Comparison of ENCODE assay signal across 21 mouse cellular contexts in genomic region chr13:3748859-3749258, GRCm38 (mm10). TPM values are rescaled to one million over a fixed set of nuclear protein-coding genes. Genes with fewer than 3 reads are reported as not detected.
DNase-seq lines count a peak whose midpoint lies in the region; ATAC-seq and TF ChIP-seq lines count a peak whose summit lies in the region.
"Had no signal": no experiment of that assay in that cellular context is flagged by ENCODE, and none has a peak within 500 bp of the region (broad histone marks: within the 10 kb centered on the region; RNA-seq: fewer than 3 reads in every experiment).

No protein-coding gene starts in this region.

- TF ChIP-seq POLR2A in lung, adult 2 months (IDR thresholded peaks at IDR 0.05; ENCODE audit: borderline replicate concordance, extremely low read depth, low read depth, low read length): no peak

- no peak overlapping the region for H3K4me3 ChIP-seq in forebrain, embryonic 11.5 days (ENCODE audit: low read depth, low read length)
- H3K4me3 ChIP-seq in forebrain, embryonic 12.5 days (replicated peaks): no peak overlapping the region
- no peak overlapping the region for H3K4me3 ChIP-seq in limb, embryonic 13.5 days
- no peak overlapping the region for H3K4me3 ChIP-seq in limb, embryonic 10.5 days
- H3K4me3 ChIP-seq in embryonic facial prominence, embryonic 15.5 days (replicated peaks): no peak overlapping the region
- no peak overlapping the region for H3K4me3 ChIP-seq in lung, adult 2 months (replicated peaks; ENCODE audit: extremely low read depth, low read depth, low read length)
- H3K4me3 ChIP-seq: embryonic facial prominence, embryonic 13.5 days; erythroblast, embryonic 14.5 days; forebrain, embryonic 10.5 days; heart, embryonic 12.5 days; hindbrain, embryonic 15.5 days had no signal

- H3K9ac ChIP-seq in forebrain, embryonic 11.5 days (ENCODE audit: low read length): no peak overlapping the region
- no peak overlapping the region for H3K9ac ChIP-seq in forebrain, embryonic 12.5 days
- no peak overlapping the region for H3K9ac ChIP-seq in limb, embryonic 13.5 days
- no peak overlapping the region for H3K9ac ChIP-seq in embryonic facial prominence, embryonic 15.5 days
- H3K9ac ChIP-seq: embryonic facial prominence, embryonic 13.5 days; heart, embryonic 12.5 days; hindbrain, embryonic 15.5 days had no signal

- DNase-seq in forebrain, embryonic 11.5 days (ENCODE audit: low spot score): peak; percentile 37
- DNase-seq in limb, embryonic 10.5 days (ENCODE audit: low spot score): no peak
- no peak for DNase-seq in kidney, postnatal 25 days
- DNase-seq in lung, adult 2 months: no peak
- DNase-seq: adrenal gland, adult 2 months; adrenal gland, postnatal 25 days; cerebellum, adult 18-20 months; cerebellum, postnatal 14 days; heart, postnatal 36 days; kidney, adult 2 months had no signal

- WGBS in forebrain, embryonic 11.5 days: 73% methylated on average over 5 of the region's 5 CpGs
- 81% methylated on average over 5 of the region's 5 CpGs for WGBS in forebrain, embryonic 12.5 days
- 36% methylated on average over 5 of the region's 5 CpGs for WGBS in limb, embryonic 13.5 days
- 58% methylated on average over 5 of the region's 5 CpGs for WGBS in limb, embryonic 10.5 days
- 42% methylated on average over 5 of the region's 5 CpGs for WGBS in embryonic facial prominence, embryonic 15.5 days
- WGBS in lung, adult 2 months: 96% methylated on average over 5 of the region's 5 CpGs

- H3K27me3 ChIP-seq in forebrain, embryonic 11.5 days (ENCODE audit: control insufficient read depth, insufficient read depth, low read length): no peaks in the 10 kb centered on the region
- no peaks in the 10 kb centered on the region for H3K27me3 ChIP-seq in forebrain, embryonic 12.5 days
- no peaks in the 10 kb centered on the region for H3K27me3 ChIP-seq in limb, embryonic 13.5 days
- no peaks in the 10 kb centered on the region for H3K27me3 ChIP-seq in limb, embryonic 10.5 days (ENCODE audit: low read depth, poor library complexity, severe bottlenecking)
- no peaks in the 10 kb centered on the region for H3K27me3 ChIP-seq in embryonic facial prominence, embryonic 15.5 days
- H3K27me3 ChIP-seq: embryonic facial prominence, embryonic 13.5 days; heart, embryonic 12.5 days; hindbrain, embryonic 15.5 days had no signal

- no peak for TF ChIP-seq CTCF in lung, adult 2 months (IDR thresholded peaks at IDR 0.05; ENCODE audit: insufficient read depth, low read length)

- H3K4me1 ChIP-seq in forebrain, embryonic 11.5 days (replicated peaks; ENCODE audit: control insufficient read depth, insufficient read depth, low read length): no peaks in the 10 kb centered on the region
- peaks cover 7% of the 10 kb centered on the region; the same call in 1 of the 2 replicates for H3K4me1 ChIP-seq in forebrain, embryonic 12.5 days
- H3K4me1 ChIP-seq in limb, embryonic 13.5 days: peaks cover 31% of the 10 kb centered on the region
- peaks cover 23% of the 10 kb centered on the region for H3K4me1 ChIP-seq in limb, embryonic 10.5 days
- H3K4me1 ChIP-seq in embryonic facial prominence, embryonic 15.5 days: peaks cover 36% of the 10 kb centered on the region
- peaks cover 15% of the 10 kb centered on the region for H3K4me1 ChIP-seq in lung, adult 2 months (ENCODE audit: control insufficient read depth, insufficient read depth, low read length)
- H3K4me1 ChIP-seq: hindbrain, embryonic 15.5 days had no signal

- no peak for ATAC-seq in forebrain, embryonic 11.5 days (replicated peaks; ENCODE audit: low FRiP score)
- ATAC-seq in forebrain, embryonic 12.5 days (ENCODE audit: low FRiP score): no peak
- no peak for ATAC-seq in limb, embryonic 13.5 days (ENCODE audit: low FRiP score, low read depth)
- ATAC-seq in embryonic facial prominence, embryonic 15.5 days (ENCODE audit: insufficient number of reproducible peaks, low FRiP score, low TSS enrichment, low read depth): peak; percentile 16; the same call in 1 of the 2 replicates
- ATAC-seq: forebrain, embryonic 16.5 days had no signal

- no peak overlapping the region for H3K27ac ChIP-seq in forebrain, embryonic 11.5 days (ENCODE audit: low read depth, low read length)
- H3K27ac ChIP-seq in forebrain, embryonic 12.5 days: no peak overlapping the region
- H3K27ac ChIP-seq in limb, embryonic 13.5 days: peak overlapping the region; percentile 7; the same call in 1 of the 2 replicates
- no peak overlapping the region for H3K27ac ChIP-seq in limb, embryonic 10.5 days
- no peak overlapping the region for H3K27ac ChIP-seq in embryonic facial prominence, embryonic 15.5 days (replicated peaks)
- H3K27ac ChIP-seq: embryonic facial prominence, embryonic 13.5 days; forebrain, embryonic 10.5 days; hindbrain, embryonic 15.5 days had no signal

- no peaks in the 10 kb centered on the region for H3K36me3 ChIP-seq in forebrain, embryonic 11.5 days (ENCODE audit: control insufficient read depth, insufficient read depth, low read length)
- H3K36me3 ChIP-seq in forebrain, embryonic 12.5 days (replicated peaks): no peaks in the 10 kb centered on the region
- H3K36me3 ChIP-seq in limb, embryonic 13.5 days: no peaks in the 10 kb centered on the region
- no peaks in the 10 kb centered on the region for H3K36me3 ChIP-seq in limb, embryonic 10.5 days
- no peaks in the 10 kb centered on the region for H3K36me3 ChIP-seq in embryonic facial prominence, embryonic 15.5 days
- H3K36me3 ChIP-seq: embryonic facial prominence, embryonic 13.5 days; forebrain, embryonic 10.5 days; heart, embryonic 12.5 days; hindbrain, embryonic 15.5 days had no signal

- H3K9me3 ChIP-seq in forebrain, embryonic 11.5 days (ENCODE audit: control insufficient read depth, low read length): no peaks in the 10 kb centered on the region
- no peaks in the 10 kb centered on the region for H3K9me3 ChIP-seq in forebrain, embryonic 12.5 days
- H3K9me3 ChIP-seq in limb, embryonic 13.5 days: no peaks in the 10 kb centered on the region
- H3K9me3 ChIP-seq in limb, embryonic 10.5 days (replicated peaks): no peaks in the 10 kb centered on the region
- no peaks in the 10 kb centered on the region for H3K9me3 ChIP-seq in embryonic facial prominence, embryonic 15.5 days (replicated peaks)
- H3K9me3 ChIP-seq: embryonic facial prominence, embryonic 13.5 days; forebrain, embryonic 10.5 days; heart, embryonic 12.5 days; hindbrain, embryonic 15.5 days had no signal

- H3K4me2 ChIP-seq in forebrain, embryonic 11.5 days (ENCODE audit: low read depth, low read length, severe bottlenecking): no peak overlapping the region
- H3K4me2 ChIP-seq in forebrain, embryonic 12.5 days: no peak overlapping the region
- no peak overlapping the region for H3K4me2 ChIP-seq in limb, embryonic 13.5 days (replicated peaks)
- no peak overlapping the region for H3K4me2 ChIP-seq in embryonic facial prominence, embryonic 15.5 days (replicated peaks)
- H3K4me2 ChIP-seq: embryonic facial prominence, embryonic 13.5 days; heart, embryonic 12.5 days; hindbrain, embryonic 15.5 days had no signal

RNA-seq across cellular contexts. Expression of gene Calml3, which starts 55.3 kb away (rescaled TPM):
- polyA plus RNA-seq in forebrain, embryonic 11.5 days (2014; fragmentation: Nextera tagmentation; extraction: Ambion mirVana): not detected in 2 replicates
- polyA plus RNA-seq in forebrain, embryonic 12.5 days (2016; fragmentation: Nextera tagmentation; extraction: Ambion mirVana): not detected in 2 replicates
- polyA plus RNA-seq in limb, embryonic 13.5 days (2015; fragmentation: Nextera tagmentation; extraction: Ambion mirVana): 0.65 and 1.1 TPM in 2 replicates
- not detected in 2 replicates for polyA plus RNA-seq in limb, embryonic 10.5 days (2016; fragmentation: Nextera tagmentation; extraction: Ambion mirVana)
- polyA plus RNA-seq in embryonic facial prominence, embryonic 15.5 days (2015; fragmentation: Nextera tagmentation; extraction: Ambion mirVana): 31.3 and 33.6 TPM in 2 replicates
- 3.6 and 81.6 TPM in 2 replicates for polyA plus RNA-seq in lung, adult 2 months (2012; rRNA removed)
- polyA plus RNA-seq: adrenal gland, adult 2 months; erythroblast, embryonic 14.5 days; forebrain, embryonic 10.5 days; forebrain, embryonic 16.5 days; heart, embryonic 12.5 days; hindbrain, embryonic 11.5 days; intestine, embryonic 16.5 days had no signal
